Mouse (Mus musculus): ENCODE results near the gene Bnc1.

Bnc1 gene

GRCm38 (mm10) chr7:81974616-81975015 is 17.5 kb downstream of the Bnc1 start:
- no peak for DNase-seq (ENCODE audit: low spot score in 2 of 2)

- no peak for DNase-seq (ENCODE audit: low spot score in 2 of 2)
Measured at GRCm38 (mm10) chr7:81973939-81974338, 18.2 kb downstream of the Bnc1 start.

- DNase-seq (ENCODE audit: low spot score in 2 of 2): no peak
Measured at GRCm38 (mm10) chr7:81973339-81973738, 18.8 kb downstream of the Bnc1 start.

GRCm38 (mm10) chr7:81968975-81969374 is 23.1 kb downstream of the Bnc1 start:
- DNase-seq (ENCODE audit: low spot score in 2 of 2): no peak

GRCm38 (mm10) chr7:81968451-81968850 is 23.6 kb downstream of the Bnc1 start:
- DNase-seq (ENCODE audit: low spot score in 2 of 2): no peak

- no peak for DNase-seq (ENCODE audit: low spot score in 2 of 2)
Measured at GRCm38 (mm10) chr7:81966195-81966594, 25.9 kb downstream of the Bnc1 start.

GRCm38 (mm10) chr7:81959704-81960103 is 32.4 kb downstream of the Bnc1 start:
- DNase-seq (ENCODE audit: low spot score in 2 of 2): no peak

- DNase-seq (ENCODE audit: low spot score in 2 of 2): no peak
Measured at GRCm38 (mm10) chr7:81954208-81954846, 37.8 kb downstream of the Bnc1 start.

GRCm38 (mm10) chr7:81950499-81950898 is 41.6 kb downstream of the Bnc1 start:
- no peak for DNase-seq (ENCODE audit: low spot score in 2 of 2)

- DNase-seq (ENCODE audit: low spot score in 2 of 2): no peak
Measured at GRCm38 (mm10) chr7:81945398-81945797, 46.7 kb downstream of the Bnc1 start.

- no peak for DNase-seq (ENCODE audit: low spot score in 2 of 2)
Measured at GRCm38 (mm10) chr7:81934806-81935205, 57.3 kb downstream of the Bnc1 start.

- DNase-seq (ENCODE audit: low spot score in 2 of 2): peak in 1 of 2 experiments; percentile 47
Measured at GRCm38 (mm10) chr7:81934267-81934745, 57.8 kb downstream of the Bnc1 start, which contains the start of gene Hdgfl3. Gene Hdgfl3, minus strand, starts transcription at chr7:81934473.

GRCm38 (mm10) chr7:81933601-81934266 is 58.4 kb downstream of the Bnc1 start:
- DNase-seq (ENCODE audit: low spot score in 2 of 2): peak; percentile 11 to 38

- DNase-seq (ENCODE audit: low spot score in 2 of 2): no peak
Measured at GRCm38 (mm10) chr7:81933061-81933600, 59.0 kb downstream of the Bnc1 start.

- no peak for DNase-seq (ENCODE audit: low spot score in 2 of 2)
Measured at GRCm38 (mm10) chr7:81932521-81933045, 59.5 kb downstream of the Bnc1 start.

- no peak for DNase-seq (ENCODE audit: low spot score in 2 of 2)
Measured at GRCm38 (mm10) chr7:81928998-81929397, 63.1 kb downstream of the Bnc1 start.

- no peak for DNase-seq (ENCODE audit: low spot score in 2 of 2)
Measured at GRCm38 (mm10) chr7:81921379-81921952, 70.6 kb downstream of the Bnc1 start.

GRCm38 (mm10) chr7:81920314-81920713 is 71.8 kb downstream of the Bnc1 start:
- DNase-seq (ENCODE audit: low spot score in 2 of 2): no peak

GRCm38 (mm10) chr7:81918316-81918715 is 73.8 kb downstream of the Bnc1 start:
- DNase-seq (ENCODE audit: low spot score in 2 of 2): no peak
